Mouse (Mus musculus) heart, postnatal 0 days (tissue): ENCODE measurements around the gene Smarca2.
A peak's percentile ranks its signal among the peaks of the same experiment; 100 is the strongest.

Experiments
- CTCF ChIP-seq: IDR thresholded peaks from 2 replicates; pipeline ENCODE4 v1.5.1; 2016; ENCODE audit warnings: antibody characterized with exemption, control low read depth, low read depth
- EP300 ChIP-seq: IDR thresholded peaks from 2 replicates; pipeline ENCODE4 v1.6.1; 2016; ENCODE audit warnings: antibody characterized with exemption, low read depth

DNA sequence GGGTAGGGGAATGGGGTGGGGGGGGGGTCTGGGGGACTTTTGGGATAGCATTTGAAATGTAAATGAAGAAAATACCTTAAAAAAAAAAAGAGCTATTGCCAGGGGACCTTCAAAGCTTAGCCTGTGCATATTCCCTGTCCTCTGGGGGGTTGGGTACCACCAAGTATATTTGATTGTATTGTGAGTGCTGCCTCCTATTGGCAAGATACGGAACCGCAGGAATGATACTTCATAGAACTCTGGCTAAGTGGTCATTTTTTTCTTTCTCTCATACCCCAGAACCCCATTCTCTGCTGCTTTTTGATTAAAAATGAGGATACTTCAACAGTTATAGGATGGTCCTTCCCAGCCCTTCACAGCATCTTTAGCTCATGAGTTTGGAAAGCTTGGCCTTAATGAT is 106.4 kb downstream of the Smarca2 start:
- no peak for TF ChIP-seq EP300
- peak; percentile 47 for TF ChIP-seq CTCF
